Mouse (Mus musculus): ENCODE results near the gene Tmem200b. TPM values are rescaled to one million over a fixed set of nuclear protein-coding genes. Genes with fewer than 3 reads are reported as not detected.

Tmem200b gene
- total RNA-seq, 2 experiments from 2014 or later: 9.8 to 10.9 TPM

DNA sequence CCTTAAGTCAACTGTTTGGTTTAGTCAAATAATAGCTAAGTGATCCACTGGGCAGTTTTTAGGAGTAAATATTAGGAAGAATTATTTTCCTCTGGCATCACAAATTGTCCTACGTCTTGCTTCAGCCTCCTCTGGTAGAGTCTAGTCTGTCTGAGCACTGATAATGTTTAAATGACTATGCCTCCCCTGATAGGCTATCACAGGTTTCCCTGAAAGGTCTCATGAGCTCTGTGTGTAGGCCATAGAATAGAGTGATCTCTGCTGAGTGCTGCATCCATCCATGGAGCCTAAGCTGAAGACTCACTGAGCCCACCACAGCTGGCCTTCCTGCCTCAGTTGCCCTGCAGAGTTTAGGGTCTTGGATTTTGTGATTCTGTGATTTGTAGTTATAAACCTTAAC lies 33.0 kb upstream of the Tmem200b start:
- Histone ChIP-seq H3K4me3 (no peak overlapping the region), H3K27ac (no peak overlapping the region)
- intact Hi-C loops (cut with DNase I): no loop called here
- DNase-seq (ENCODE audit: extremely low spot score in 1 of 2, low spot score in 2 of 2): no peak
- no peak for TF ChIP-seq CTCF (IDR thresholded peaks at IDR 0.05)

- DNase-seq (ENCODE audit: extremely low spot score in 1 of 2, low spot score in 2 of 2): no peak
- no peak for TF ChIP-seq CTCF (IDR thresholded peaks at IDR 0.05)
- no peak overlapping the region for H3K27ac ChIP-seq
- H3K4me3 ChIP-seq: no peak overlapping the region
- intact Hi-C loops (cut with DNase I): no loop called here
These were observed 30.9 kb upstream of the Tmem200b start for GRCm38 (mm10) chr4:131890692-131891091.

GRCm38 (mm10) chr4:131897109-131897508 lies 24.5 kb upstream of the Tmem200b start:
- no peak for DNase-seq (ENCODE audit: extremely low spot score in 1 of 2, low spot score in 2 of 2)
- Histone ChIP-seq H3K4me3 (no peak overlapping the region), H3K27ac (no peak overlapping the region)
- intact Hi-C loops (cut with DNase I): no loop called here
- no peak for TF ChIP-seq CTCF (IDR thresholded peaks at IDR 0.05)

- H3K4me3 ChIP-seq: no peak overlapping the region
- no peak for DNase-seq (ENCODE audit: extremely low spot score in 1 of 2, low spot score in 2 of 2)
- H3K27ac ChIP-seq: no peak overlapping the region
- TF ChIP-seq CTCF (IDR thresholded peaks at IDR 0.05): no peak
- intact Hi-C loops (cut with DNase I): no loop called here
These were observed 23.8 kb upstream of the Tmem200b start for GRCm38 (mm10) chr4:131897787-131898186.

DNA sequence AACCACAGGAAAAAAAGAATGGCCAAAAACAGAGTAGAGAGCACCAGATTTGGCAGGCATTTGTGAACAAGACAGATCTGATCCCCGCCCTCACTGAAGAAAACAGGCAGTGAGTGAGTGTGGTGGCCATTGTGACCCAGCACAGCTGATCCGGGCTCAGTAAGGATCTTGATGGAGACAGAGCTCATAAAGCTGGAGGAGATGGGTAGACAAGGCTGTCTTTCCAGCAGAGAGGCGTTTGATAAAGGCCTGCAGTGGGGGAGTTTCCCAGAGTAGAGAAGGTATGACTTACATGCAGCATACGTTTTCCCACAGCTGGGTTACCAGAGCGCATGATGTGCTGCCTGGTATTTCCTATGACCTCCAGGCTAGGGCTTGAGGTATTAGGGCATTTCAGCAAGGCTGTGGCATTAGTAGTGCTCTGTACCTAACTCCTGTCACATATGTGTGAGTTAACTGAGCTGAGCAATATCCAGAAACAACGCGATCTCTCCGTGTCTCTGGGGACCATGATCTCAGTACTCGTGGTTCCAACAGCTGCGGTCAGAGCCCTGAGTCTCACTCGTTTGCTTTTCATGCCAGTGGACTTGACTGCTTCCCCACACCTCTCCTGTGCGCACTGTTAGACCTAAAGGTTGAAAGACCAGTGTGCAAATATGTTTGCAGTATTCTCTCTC lies 22.9 kb upstream of the Tmem200b start:
- no peak for TF ChIP-seq CTCF (IDR thresholded peaks at IDR 0.05)
- intact Hi-C loops (cut with DNase I): no loop called here
- Histone ChIP-seq H3K27ac (no peak overlapping the region), H3K4me3 (no peak overlapping the region)
- DNase-seq (ENCODE audit: extremely low spot score in 1 of 2, low spot score in 2 of 2): no peak

DNA sequence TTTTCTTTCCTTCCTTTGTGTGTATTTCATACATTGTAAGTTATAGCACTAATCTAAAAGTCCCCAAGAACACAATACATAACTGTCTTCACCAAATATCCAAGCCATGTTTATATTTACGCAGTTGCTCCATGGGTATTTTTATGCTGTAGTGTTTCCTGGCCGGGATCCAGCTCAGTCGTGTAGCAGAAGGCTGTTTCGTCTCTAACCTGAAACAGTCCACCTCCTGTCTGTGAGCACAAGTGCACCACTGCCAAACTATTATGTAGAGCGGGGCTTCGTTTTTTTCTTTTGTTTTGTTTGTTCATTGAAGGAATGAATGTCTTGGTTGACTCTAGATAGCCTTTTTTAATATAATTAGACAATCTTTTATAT lies 22.4 kb upstream of the Tmem200b start:
- Histone ChIP-seq H3K4me3 (no peak overlapping the region), H3K27ac (no peak overlapping the region)
- intact Hi-C loops (cut with DNase I): no loop called here
- DNase-seq (ENCODE audit: extremely low spot score in 1 of 2, low spot score in 2 of 2): no peak
- no peak for TF ChIP-seq CTCF (IDR thresholded peaks at IDR 0.05)

DNA sequence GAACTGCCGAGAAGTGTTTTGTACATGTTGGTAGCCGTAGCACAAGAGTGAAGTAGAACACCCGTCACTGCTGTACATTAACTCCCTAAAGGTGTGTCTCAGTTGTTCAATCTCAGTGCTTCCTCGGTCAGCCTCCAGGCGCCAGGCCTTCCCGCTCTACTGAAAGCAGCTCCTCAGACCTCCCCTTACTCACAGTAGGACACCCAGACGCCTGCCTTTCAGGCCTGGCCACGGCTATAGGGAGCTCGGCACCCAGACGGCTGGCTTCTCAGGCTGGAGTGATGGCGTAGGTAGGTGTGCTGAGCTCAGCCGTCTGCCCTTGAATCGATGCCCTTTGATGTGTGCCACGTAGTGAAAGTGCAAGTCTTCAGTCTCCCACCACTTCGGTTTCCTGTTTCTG lies 20.5 kb upstream of the Tmem200b start:
- Histone ChIP-seq H3K27ac (no peak overlapping the region), H3K4me3 (no peak overlapping the region)
- DNase-seq (ENCODE audit: extremely low spot score in 1 of 2, low spot score in 2 of 2): no peak
- no peak for TF ChIP-seq CTCF (IDR thresholded peaks at IDR 0.05)
- intact Hi-C loops (cut with DNase I): no loop called here

- Histone ChIP-seq H3K4me3 (no peak overlapping the region), H3K27ac (no peak overlapping the region)
- TF ChIP-seq CTCF (IDR thresholded peaks at IDR 0.05): peak; percentile 59
- DNase-seq (ENCODE audit: extremely low spot score in 1 of 2, low spot score in 2 of 2): peak in 1 of 2 experiments; percentile 32
- intact Hi-C loops (cut with DNase I): no loop called here
These were observed 17.1 kb upstream of the Tmem200b start for GRCm38 (mm10) chr4:131904478-131904877.

- no peak for DNase-seq (ENCODE audit: extremely low spot score in 1 of 2, low spot score in 2 of 2)
- H3K4me3 ChIP-seq: no peak overlapping the region
- intact Hi-C loops (cut with DNase I): no loop called here
- H3K27ac ChIP-seq: no peak overlapping the region
- no peak for TF ChIP-seq CTCF (IDR thresholded peaks at IDR 0.05)
These were observed 15.1 kb upstream of the Tmem200b start for GRCm38 (mm10) chr4:131906423-131906822.

DNA sequence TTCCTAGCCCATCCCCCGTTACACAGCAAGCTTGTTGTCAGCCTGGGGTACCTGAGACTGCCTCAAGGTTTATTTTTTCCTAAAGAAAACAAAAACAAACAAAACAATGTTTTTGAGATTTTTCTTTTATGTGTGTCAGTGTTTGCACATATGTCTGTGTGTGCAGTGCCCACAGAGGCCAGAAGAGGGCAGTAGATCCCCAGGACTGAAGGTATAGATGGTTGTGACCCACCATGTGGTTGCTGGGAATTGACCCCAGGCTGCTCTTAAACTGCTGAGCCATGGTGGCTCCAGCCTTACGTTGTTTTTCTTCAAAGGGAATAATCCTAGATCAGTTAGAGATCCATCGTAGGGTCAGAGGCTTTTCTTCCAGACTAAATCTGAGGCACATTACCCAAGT lies 13.7 kb upstream of the Tmem200b start:
- TF ChIP-seq CTCF (IDR thresholded peaks at IDR 0.05): peak; percentile 43
- DNase-seq (ENCODE audit: extremely low spot score in 1 of 2, low spot score in 2 of 2): no peak
- H3K4me3 ChIP-seq: no peak overlapping the region
- no peak overlapping the region for H3K27ac ChIP-seq
- intact Hi-C loops (cut with DNase I): no loop called here

DNA sequence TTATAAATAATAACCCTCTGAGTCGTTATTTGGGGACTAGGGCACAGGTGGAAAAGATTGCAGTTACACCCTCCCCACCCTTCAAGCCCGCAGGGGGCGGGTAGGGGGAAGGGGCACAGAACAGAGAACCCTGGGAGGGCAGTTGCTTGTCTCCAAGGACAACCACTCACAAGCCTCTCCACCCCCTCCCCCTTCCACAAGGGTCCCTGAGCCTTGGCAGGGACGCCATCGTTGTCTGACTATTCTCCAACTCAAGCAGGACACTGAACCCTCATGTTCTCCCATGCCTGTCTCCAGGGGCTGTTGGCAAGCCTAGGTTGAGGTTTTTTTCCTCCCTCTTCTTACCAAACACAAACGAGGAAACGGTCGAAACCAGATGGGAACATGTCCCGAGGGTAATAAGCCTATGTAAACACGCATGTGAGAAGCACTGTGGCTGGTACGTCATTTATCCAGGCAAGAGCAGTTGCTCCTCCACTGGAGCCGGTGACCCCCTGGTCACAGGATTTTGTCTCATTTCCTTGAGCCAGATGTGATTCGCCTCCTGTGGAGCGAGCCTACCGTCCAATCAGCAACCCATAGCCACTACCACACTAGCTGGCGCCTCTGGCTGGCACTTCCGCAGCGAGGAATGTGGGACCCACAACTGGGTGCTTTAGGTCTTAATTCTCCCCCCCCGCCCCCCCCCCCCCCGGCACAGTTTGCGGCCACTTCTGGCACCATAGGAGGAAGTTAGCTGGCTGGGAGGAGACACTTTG lies 11.2 kb upstream of the Tmem200b start:
- H3K27ac ChIP-seq: no peak overlapping the region
- H3K4me3 ChIP-seq: no peak overlapping the region
- intact Hi-C loops (cut with DNase I): no loop called here
- TF ChIP-seq CTCF (IDR thresholded peaks at IDR 0.05): no peak
- no peak for DNase-seq (ENCODE audit: extremely low spot score in 1 of 2, low spot score in 2 of 2)

DNA sequence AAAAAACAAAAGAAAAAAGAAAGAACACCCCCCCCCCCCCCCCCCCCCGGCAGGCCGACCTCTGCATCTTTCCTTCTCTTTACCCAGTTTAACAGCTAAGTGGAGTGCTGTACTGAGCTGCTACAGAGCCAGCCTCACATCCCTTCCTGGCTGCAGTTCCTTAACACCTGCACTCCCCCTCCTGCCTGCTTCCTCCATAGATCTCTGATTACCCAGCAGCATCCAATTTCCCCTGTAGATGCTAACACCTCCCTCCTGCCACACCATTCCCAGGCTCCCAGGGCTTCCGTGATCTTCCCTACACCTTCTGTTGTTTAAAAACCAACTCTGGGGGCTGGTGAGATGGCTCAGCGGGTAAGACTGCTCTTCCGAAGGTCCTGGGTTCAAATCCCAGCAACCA lies 10.1 kb upstream of the Tmem200b start:
- H3K4me3 ChIP-seq: no peak overlapping the region
- intact Hi-C loops (cut with DNase I): no loop called here
- TF ChIP-seq CTCF (IDR thresholded peaks at IDR 0.05): no peak
- no peak overlapping the region for H3K27ac ChIP-seq
- no peak for DNase-seq (ENCODE audit: extremely low spot score in 1 of 2, low spot score in 2 of 2)

DNA sequence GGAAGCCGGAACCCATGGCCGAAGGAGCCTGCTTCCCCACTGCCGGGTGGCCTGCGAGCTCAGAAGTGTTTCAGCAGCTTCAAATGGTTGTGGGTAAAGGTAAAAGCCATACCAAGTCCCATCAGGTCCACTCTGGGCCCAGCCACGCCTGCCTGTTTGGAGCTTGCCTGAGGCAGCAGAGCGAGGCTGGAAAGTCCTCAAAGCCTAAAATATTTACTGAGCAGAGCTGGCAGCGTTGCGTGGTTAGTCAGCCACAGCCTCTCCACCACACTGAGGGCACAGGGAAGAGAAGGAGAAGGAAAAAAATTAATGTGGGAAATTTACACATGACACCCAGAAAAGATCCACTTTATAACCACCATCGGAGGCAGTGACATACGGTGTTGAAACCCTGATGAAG lies 8.0 kb upstream of the Tmem200b start:
- intact Hi-C loops (cut with DNase I): no loop called here
- Histone ChIP-seq H3K4me3 (no peak overlapping the region), H3K27ac (0 out of 2 replicates have a peak overlapping the region, but pooled peaks have one; percentile 32)
- no peak for TF ChIP-seq CTCF (IDR thresholded peaks at IDR 0.05)
- DNase-seq (ENCODE audit: extremely low spot score in 1 of 2, low spot score in 2 of 2): no peak
